Mouse (Mus musculus): ENCODE data around the gene Snap47. TPM values are rescaled to one million over a fixed set of nuclear protein-coding genes. Genes with fewer than 3 reads are reported as not detected.

The Snap47 gene
- total RNA-seq, 2 experiments from 2014 or later = 379 to 395 TPM

DNA sequence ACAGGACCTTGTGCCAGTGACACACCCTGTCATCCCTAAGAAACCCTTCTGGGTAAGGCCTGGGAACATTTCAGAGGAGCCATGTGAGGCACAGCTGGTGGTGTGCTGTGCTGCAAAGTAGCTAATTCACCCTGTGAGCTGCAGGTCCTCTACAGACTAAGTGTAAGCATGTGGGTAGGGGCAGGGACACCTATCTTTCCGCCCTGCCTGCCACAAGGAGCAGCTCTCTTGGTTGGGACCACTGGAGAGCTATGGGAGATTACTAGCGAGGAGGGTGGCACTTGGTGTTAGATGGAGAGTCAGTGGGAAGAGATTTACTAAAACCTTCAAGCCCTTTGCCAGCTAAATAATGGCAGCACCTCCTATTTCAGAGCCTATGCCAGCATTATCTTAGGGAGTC lies 5.9 kb upstream of the Snap47 start:
- TF ChIP-seq CTCF (IDR thresholded peaks at IDR 0.05) = no peak
- Histone ChIP-seq H3K4me3 (no peak overlapping the region), H3K27ac (no peak overlapping the region)
- intact Hi-C loops (cut with DNase I) = no loop called here
- DNase-seq (ENCODE audit: extremely low spot score in 1 of 2, low spot score in 2 of 2) = no peak

DNA sequence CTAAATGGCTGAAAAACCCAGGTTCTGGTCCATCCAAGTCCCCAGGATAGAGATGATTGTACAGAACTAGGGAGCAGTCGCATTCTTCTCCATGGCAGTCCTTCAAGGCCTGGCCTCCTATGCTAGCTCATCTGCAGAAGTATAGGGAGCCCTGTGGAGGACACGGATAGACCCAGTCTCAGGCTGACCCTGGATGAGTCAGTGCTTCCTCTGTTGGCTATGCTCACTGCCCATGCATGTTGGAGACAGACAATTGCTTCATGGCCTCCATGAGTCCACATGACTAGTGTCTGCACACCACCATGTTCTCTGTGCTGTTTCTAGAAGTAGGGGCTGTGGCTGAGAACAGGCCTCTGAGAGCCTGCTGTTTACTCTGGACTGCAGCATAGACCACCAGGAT lies 5.4 kb upstream of the Snap47 start:
- Histone ChIP-seq H3K27ac (no peak overlapping the region), H3K4me3 (no peak overlapping the region)
- no peak for TF ChIP-seq CTCF (IDR thresholded peaks at IDR 0.05)
- intact Hi-C loops (cut with DNase I) = no loop called here
- DNase-seq (ENCODE audit: extremely low spot score in 1 of 2, low spot score in 2 of 2) = no peak

DNA sequence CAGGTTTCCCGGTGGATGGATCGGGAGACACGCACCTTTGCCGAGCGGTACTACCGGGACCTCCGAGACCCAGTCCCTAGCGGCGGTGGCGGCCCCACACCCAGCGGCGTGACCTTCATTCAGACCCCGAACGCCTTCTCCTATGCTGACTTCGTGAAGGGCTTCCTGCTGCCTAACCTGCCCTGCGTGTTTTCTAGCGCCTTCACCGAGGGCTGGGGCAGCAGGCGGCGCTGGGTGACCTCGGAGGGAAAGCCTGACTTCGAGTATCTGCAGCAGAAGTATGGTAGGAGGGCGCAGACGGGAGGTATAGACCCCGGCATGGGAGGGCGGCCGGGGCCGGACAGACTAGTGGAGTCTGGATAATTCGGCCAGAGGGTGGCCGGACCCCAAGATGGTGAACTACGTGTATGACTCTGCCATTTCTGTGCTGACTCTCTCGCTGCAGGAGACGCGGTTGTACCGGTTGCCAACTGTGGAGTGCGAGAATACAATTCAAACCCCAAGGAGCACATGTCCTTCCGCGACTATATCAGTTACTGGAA lies 685 bp downstream of the Snap47 start:
- intact Hi-C loops (cut with DNase I) = no loop called here
- peak overlapping the region; percentile 96 for H3K4me3 ChIP-seq
- peak in 1 of 2 experiments; percentile 24 for DNase-seq (ENCODE audit: extremely low spot score in 1 of 2, low spot score in 2 of 2)
- no peak; the same call in 1 of the 2 replicates for TF ChIP-seq CTCF (IDR thresholded peaks at IDR 0.05)
- H3K27ac ChIP-seq = peak overlapping the region; percentile 92

DNA sequence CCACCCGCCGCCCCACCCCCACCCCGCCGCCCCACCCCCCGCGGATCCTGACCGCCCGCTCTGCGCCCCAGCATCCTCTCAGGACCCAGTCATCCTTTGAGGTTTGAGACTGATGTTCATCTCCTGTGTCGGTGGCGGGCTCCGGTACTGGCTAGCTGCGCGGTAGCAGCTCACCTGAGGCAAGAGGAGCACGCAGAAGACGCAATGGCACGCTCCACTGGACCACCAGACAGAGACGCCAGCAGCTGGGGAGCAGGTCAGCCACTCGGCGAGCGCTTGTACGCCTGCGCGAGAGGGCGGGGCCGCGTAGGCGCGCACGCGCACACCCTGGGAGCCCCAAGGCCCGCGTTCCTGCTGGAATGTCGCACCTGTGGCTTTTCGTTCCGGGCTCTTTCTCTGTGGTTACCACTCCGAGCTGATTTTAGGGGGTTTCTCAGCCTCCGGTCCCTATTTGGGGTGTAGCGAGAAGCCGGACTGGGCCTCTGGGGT lies 1.2 kb downstream of the Snap47 start, which contains the start of gene Jmjd4:
Gene Jmjd4, plus strand, starts transcription at position 305 of the 489 bp plus-strand sequence.
- intact Hi-C loops (cut with DNase I) = no loop called here
- H3K4me3 ChIP-seq = peak within 1 kb of the TSS; percentile 96
- H3K27ac ChIP-seq = peak within 1 kb of the TSS; percentile 92
- no peak for TF ChIP-seq CTCF (IDR thresholded peaks at IDR 0.05)
- DNase-seq (ENCODE audit: extremely low spot score in 1 of 2, low spot score in 2 of 2) = peak; percentile 92 to 95

DNA sequence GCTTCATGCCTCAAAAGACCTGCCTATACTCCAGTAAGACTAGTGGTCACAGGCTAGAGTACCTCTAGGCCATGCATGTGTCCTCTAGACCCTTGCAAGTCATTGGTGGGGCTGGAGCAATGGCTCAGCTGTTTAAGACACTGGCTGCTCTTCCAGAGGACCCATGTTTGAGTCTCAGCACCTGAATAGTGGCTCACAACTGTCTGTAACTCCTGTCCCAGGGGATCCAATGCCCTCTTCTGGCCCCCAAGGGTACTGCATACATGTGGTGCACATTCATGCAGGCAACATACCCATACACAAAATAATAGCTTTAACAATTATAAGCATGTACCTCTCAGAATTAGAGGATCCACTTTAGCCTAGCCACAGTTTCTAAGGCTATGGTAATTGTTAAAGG lies 7.9 kb downstream of the Snap47 start:
- peak; percentile 30 for TF ChIP-seq CTCF (IDR thresholded peaks at IDR 0.05)
- intact Hi-C loops (cut with DNase I) = no loop called here
- DNase-seq (ENCODE audit: extremely low spot score in 1 of 2, low spot score in 2 of 2) = no peak

DNA sequence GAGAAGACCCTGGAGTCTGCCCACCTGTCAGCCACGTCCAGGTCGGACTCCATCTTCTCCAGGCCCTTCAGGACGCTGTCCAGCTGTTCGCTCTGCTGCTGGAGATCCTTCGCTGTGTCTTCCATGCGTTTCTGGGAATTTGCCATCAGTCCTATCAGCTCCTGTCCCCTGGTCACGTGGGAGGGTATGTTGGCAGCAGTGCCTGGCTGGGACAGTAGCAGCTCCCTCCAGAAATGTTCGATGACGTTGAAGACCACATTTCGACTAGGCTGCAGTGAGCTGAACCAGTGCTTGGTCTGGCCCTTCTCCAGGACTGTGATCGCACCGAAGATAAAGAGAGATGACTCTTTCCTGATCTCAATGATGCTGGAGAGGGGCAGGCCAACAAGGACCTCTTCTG lies 13.0 kb downstream of the Snap47 start:
- no peak for TF ChIP-seq CTCF (IDR thresholded peaks at IDR 0.05)
- no peak overlapping the region for H3K4me3 ChIP-seq
- no peak overlapping the region for H3K27ac ChIP-seq
- intact Hi-C loops (cut with DNase I) = no loop called here
- no peak for DNase-seq (ENCODE audit: extremely low spot score in 1 of 2, low spot score in 2 of 2)

More for the DNA sequence above, 7.9 kb downstream of the Snap47 start:
- no peak overlapping the region for H3K27ac ChIP-seq
- no peak overlapping the region for H3K4me3 ChIP-seq

DNA sequence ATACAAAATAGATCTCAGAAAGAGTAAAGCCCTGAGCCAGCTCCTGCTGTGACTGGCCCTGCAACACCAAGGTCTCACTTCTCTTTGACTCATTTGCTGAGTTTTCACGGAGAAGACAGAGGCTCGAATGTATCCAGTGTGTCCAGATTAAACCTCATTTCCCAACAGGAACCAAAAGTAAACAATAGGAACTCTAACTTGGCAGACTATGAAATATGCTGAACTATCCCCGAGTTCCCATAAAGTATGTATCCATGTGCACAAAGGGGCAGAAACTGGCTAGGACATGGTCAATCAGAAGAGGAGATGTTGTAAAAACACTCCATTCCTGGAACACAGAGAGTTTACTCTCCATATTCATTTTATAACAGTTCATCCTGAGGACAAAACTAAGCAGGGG lies 18.7 kb downstream of the Snap47 start:
- intact Hi-C loops (cut with DNase I) = no loop called here
- no peak for DNase-seq (ENCODE audit: extremely low spot score in 1 of 2, low spot score in 2 of 2)
- no peak for TF ChIP-seq CTCF (IDR thresholded peaks at IDR 0.05)
- Histone ChIP-seq H3K27ac (no peak overlapping the region), H3K4me3 (no peak overlapping the region)

DNA sequence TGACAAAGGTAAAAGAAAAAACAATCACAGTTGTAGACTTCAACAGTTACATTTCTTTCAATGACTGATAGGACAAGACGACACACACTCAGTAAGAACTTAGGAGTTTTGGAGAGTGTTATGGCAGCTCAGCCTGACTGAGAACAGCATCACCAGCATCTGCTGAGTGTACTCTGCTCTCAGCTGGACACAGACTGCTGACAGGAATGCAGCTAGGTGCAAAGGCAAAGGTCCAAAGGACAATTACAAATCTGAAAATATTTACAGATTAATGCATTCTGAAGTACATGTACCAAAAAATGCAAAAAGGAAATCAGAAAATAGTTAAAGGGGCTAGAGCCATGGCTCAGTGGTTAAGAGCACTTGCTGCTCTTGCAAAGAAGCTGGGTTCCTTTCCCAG lies 21.0 kb downstream of the Snap47 start:
- Histone ChIP-seq H3K4me3 (no peak overlapping the region), H3K27ac (no peak overlapping the region)
- DNase-seq (ENCODE audit: extremely low spot score in 1 of 2, low spot score in 2 of 2) = no peak
- intact Hi-C loops (cut with DNase I) = loop anchor here (5.0 kb wide), 1 partner anchor 123 kb away; the partner anchor contains the start of gene Wnt9a
- no peak for TF ChIP-seq CTCF (IDR thresholded peaks at IDR 0.05)

DNA sequence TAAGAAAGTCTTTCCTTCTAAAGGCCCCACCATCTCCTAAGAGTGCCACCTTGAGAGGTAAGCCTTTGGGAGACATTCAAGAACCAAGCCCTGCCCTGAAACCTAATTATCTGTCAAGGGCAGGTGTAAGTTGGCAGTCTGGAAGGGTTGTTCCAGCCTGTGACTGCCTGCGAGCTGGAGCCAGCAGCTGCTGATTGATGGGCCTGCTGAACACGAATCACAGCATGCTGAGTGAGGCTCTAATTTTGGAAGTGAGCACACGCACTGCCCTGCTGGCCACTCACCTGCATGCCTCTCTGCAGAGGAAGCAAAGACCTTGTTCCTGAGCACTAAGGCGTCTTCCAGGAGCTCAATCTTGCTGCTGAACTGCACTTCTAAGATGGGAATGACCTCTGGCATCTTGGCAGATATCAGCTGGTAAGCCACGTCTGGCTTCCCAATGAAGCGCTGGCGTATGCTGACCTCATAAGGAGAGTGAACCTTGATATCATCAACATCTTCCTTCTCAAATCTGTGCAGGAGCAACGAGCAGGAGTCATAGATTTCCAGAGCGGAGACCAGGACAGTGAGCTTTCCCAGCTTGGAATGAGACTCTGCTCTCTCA lies 22.8 kb downstream of the Snap47 start:
- no peak overlapping the region for H3K4me3 ChIP-seq
- no peak for TF ChIP-seq CTCF (IDR thresholded peaks at IDR 0.05)
- intact Hi-C loops (cut with DNase I) = loop anchor here (5.0 kb wide), 1 partner anchor 121 kb away; the partner anchor contains the start of gene Wnt9a
- no peak for DNase-seq (ENCODE audit: extremely low spot score in 1 of 2, low spot score in 2 of 2)
- H3K27ac ChIP-seq = no peak overlapping the region

DNA sequence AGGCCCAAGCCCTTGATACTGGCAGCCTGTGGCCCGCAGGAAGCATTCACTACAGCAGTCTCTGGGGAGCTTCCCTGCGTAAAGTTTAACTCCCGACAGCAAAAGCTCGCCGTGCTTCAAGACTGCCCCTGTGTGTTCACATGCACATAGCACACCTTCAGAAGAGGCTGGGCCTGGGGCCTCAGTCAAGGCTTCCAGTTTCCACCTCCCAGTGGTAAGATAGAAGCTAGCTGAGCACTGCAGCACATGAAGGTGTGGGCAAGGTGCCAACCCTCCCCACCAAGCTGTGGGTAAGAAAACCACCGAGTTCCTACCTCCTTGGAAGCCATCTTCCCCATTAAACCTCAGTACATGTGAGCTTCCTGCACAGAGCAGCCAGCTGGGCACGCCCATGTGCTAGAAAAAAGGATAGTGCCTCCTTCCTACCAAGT lies 25.3 kb downstream of the Snap47 start:
- intact Hi-C loops (cut with DNase I) = loop anchor here (5.0 kb wide), 1 partner anchor 118 kb away; the partner anchor contains the start of gene Wnt9a
- H3K4me3 ChIP-seq = no peak overlapping the region
- peak; percentile 32 to 43 for DNase-seq (ENCODE audit: extremely low spot score in 1 of 2, low spot score in 2 of 2)
- peak; percentile 41 for TF ChIP-seq CTCF (IDR thresholded peaks at IDR 0.05)
- H3K27ac ChIP-seq = no peak overlapping the region

DNA sequence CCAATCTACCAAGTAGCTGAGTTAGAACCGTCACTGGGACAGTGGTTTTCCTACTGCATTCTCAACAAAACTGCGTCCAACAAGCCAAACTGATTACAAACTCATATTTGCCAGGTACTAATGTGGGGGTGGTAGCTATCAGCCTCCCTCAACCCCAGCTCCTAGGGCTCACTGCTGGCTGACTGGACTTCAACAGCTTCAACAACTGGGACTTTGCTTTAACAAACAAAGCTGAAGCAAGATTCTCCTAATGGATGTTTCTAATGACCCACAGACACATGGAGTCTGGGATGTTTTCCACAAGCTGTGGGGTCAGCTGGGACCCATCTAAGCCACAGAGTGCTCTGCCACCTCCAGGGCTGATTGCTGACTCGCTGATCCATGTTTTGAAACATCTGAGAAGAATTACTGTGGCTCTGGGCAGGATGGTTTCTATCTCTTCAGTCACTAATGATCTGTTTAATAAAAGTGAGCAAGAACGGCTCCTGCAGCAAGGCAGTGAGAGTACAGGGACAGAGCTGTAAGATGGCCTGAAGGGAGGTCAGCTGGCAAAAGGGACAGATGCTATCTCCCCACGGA lies 27.9 kb downstream of the Snap47 start:
- intact Hi-C loops (cut with DNase I) = no loop called here
- Histone ChIP-seq H3K27ac (no peak overlapping the region), H3K4me3 (no peak overlapping the region)
- DNase-seq (ENCODE audit: extremely low spot score in 1 of 2, low spot score in 2 of 2) = no peak
- no peak for TF ChIP-seq CTCF (IDR thresholded peaks at IDR 0.05)

DNA sequence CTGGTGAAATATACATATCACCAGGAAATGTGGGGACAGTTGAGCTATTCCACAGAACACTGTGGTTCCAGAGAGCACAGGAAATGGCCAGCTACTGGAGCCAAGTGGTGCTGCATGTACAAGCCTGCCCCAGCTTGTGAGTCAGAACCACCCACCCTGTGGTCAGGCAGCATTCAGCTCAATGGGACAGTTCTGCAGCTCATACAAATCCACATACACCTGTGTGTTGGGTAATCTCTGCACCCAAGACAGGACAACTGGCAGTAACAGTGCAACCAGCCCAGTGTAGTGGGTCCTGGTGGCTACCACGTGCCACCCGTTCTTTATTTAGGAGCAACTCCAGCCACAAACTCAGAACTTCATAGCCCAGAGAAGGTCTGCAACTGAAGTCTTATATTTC lies 29.0 kb downstream of the Snap47 start:
- intact Hi-C loops (cut with DNase I) = no loop called here
- Histone ChIP-seq H3K4me3 (no peak overlapping the region), H3K27ac (no peak overlapping the region)
- no peak; the same call in 1 of the 2 replicates for TF ChIP-seq CTCF (IDR thresholded peaks at IDR 0.05)
- no peak for DNase-seq (ENCODE audit: extremely low spot score in 1 of 2, low spot score in 2 of 2)

Data from left cerebral cortex, adult 2 months (tissue).